Mouse (Mus musculus): ENCODE measurements around the gene Hivep2. TPM values are rescaled to one million over a fixed set of nuclear protein-coding genes. Genes with fewer than 3 reads are reported as not detected.

Gene Hivep2
- total RNA-seq, 2 experiments from 2014 or later, result 43.4 to 46.6 TPM

DNA sequence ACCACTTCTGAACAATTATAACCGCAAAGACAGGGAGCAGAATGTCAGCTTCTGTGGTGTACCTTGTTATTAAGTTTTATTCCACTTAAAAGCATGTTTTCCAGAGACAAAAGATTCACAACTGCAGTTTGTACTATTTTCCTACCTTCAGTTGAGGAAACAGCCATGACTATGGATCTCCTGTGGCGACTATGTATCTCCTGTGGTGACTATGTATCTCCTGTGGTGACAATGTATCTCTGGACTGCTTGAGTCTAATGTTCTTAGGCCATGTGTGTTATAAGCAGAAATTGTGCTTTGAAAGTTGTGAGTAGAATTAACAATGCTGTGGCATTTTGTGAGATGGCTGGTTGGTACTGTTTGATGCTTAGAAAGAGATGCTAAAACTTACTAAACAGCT, 51.5 kb downstream of the Hivep2 start:
- DNase-seq, result no peak
- intact Hi-C loops (cut with DNase I), result loop anchor here (10.0 kb wide), 1 partner anchor 177 kb away; no protein-coding TSS in a partner anchor

DNA sequence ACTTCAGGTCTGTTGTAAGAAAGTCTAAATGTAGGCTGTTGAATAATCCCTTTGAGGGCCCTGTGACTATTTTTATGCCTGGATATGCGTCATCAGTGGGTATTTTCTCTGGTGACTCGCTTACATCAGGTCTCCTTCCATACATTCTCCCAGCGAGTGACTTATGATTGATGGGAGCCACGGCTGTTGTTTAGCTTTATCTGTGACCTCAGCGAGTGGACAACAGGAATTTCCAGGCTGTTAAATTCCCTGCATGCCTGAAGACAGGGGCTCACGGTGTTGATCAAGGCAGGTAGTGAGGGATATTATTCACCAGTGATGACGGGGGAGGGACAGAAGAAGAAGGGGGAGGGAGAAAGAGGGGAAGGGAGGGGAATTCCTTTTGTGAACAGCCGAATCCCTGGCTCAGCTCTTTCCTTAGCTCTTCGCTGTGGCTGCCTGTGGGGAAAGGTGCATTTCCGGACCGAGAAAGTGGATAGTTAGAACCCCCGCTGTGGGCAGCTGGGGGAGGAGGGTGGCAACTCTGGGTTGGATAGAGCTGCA, 52.0 kb downstream of the Hivep2 start:
- intact Hi-C loops (cut with DNase I), result loop anchor here (2.0 to 10.0 kb wide), 2 partner anchors 51 to 177 kb away; partner anchors contain the start of gene Hivep2

DNA sequence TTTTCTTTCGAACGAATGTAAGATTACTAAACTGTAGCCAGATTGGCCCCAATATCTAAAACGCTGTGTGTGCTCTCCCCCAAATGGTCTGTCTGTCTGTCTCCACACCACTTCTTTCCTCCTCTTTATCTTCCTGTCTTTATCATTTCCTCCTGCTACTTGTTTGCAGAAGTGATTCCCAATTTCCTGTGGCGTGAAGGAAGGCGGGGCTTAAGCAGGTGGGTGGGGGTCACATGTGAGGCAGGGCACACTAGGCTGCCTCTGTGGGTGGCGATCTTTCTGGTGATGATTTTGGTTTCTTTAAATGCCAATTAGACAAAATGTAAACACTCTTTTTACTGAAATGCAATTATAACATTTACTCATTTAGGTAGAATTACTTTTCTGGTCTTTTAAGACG, 52.8 kb downstream of the Hivep2 start:
- intact Hi-C loops (cut with DNase I), result loop anchor here (2.0 to 10.0 kb wide), 2 partner anchors 52 to 176 kb away; partner anchors contain the start of gene Hivep2
- no peak for DNase-seq

More for the DNA sequence above, 52.0 kb downstream of the Hivep2 start:
- DNase-seq, result no peak

DNA sequence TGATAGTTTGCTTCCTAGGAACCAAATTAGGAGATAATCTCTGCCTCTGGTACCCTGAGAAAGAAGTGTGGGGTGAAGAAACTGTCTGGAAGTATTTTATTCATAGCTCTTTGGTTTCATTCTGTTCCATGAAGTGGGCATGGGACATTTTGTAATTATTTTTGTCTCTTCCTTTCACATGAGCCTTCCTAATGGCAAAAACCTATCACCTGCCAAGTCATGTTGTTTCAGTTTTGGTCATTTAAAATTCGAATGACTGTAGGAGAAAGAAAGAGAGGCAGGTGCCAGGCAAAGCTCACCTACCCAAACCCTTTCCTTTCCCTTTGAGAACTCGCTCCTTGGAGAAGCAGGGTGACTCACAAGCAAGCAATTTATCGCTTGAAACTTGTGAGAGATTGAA, 53.3 kb downstream of the Hivep2 start:
- no peak for DNase-seq
- intact Hi-C loops (cut with DNase I), result loop anchor here (2.0 to 10.0 kb wide), 2 partner anchors 52 to 176 kb away; partner anchors contain the start of gene Hivep2

DNA sequence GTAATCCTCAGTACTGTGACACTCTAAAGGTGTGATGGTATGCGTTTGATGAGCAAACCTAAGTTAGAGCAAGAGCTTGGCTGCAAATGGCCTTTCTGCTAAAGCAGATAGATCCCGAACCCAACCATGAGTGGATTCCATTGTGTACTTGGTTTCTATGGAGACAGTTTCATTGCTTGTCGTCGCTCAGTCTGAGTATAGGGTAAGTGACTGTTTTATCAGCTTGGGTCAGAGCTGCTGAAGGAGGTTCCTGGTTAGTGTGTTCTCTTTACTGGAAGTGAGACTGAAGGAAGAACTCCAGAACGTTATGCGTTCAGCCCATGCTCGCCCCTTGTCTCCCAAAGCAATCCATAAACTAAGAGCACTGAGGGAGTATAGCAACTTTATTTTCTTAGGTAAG, 54.4 kb downstream of the Hivep2 start:
- DNase-seq, result no peak
- intact Hi-C loops (cut with DNase I), result no loop called here

DNA sequence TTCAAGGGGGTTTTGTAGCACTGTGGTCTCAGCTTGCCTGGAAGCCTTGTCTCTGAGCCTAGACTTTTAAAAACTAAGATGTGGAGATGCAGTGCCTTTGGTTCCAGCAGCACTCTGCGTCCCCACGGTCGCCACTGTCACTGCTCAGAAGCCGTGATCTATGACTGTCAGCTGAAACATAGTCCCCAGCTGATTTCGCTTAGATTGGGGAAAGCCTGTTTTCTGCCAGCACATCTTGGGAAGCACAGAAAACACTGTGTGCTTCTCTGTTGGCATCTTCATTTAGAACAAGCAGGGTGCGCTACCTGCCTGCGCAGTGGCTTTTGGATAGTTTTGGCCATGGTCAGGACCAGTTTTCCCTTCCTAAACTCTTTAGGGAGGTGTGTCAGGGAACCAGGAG, 59.1 kb downstream of the Hivep2 start:
- intact Hi-C loops (cut with DNase I), result no loop called here
- no peak for DNase-seq

DNA sequence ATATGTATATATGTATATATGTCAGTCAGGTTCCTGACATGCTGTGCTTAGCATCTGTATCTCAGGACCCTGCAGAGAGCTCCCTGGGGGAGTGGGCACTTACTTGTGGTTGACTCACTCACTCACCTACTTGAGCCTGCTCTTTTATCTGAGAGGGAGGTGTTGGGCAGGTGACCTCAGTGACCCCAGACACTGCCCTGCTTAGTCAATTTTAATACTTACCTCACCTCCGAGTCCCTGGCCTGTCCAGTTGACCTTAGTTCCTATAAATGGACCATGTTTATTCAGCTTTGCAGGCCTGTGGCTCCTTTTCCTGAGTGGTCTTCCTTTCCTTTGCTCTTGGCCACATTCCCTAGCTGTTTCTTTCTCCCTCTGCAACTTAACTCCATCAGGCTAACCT, 61.9 kb downstream of the Hivep2 start:
- intact Hi-C loops (cut with DNase I), result no loop called here
- DNase-seq, result no peak

DNA sequence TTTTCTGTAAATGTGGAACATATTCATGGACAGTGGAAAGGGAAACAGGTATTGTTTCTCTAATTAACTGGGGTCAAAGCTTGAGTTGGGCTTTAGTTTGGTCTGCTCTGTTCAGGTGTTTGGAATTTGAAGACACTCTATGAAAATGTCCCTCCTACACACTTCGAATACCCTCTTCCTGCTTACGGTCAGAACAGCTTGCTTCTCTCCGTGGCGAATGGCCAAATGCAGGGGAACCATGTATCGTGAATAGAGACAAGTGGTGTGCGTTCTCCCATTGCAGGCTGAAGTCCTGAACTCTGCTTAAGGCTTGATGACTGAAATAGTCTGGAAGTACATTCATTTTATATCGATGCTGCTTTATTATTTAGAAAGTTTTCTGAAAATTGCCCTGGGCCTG, 63.1 kb downstream of the Hivep2 start:
- intact Hi-C loops (cut with DNase I), result no loop called here
- DNase-seq, result no peak

DNA sequence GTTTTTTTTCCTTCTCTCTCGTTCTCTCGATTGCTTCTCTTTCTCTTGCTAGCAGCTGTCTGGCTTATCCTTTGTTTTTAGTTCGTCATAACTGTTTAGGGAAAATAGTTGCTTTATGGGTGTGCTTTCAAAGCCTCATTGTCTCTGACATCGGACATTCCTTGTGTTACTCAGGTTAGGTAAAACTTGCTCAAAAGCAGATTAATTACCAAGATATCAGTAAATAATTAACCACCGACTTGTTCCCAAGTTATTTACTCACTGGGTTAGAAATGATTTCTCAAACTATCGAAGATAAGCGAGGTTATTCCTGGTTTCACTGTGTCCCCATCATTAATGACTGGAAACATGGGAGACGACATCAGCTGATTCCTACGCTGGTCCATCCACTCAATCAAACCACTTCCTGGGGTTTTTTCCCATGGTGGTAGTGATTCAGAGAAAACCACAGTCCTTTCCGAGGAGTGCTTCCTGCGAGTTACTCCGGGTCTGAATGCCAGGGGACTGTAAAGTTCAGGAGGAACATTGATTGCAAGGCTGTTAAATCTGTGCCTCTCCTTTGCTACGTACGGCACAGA, 64.7 kb downstream of the Hivep2 start:
- no peak for DNase-seq
- intact Hi-C loops (cut with DNase I), result no loop called here

DNA sequence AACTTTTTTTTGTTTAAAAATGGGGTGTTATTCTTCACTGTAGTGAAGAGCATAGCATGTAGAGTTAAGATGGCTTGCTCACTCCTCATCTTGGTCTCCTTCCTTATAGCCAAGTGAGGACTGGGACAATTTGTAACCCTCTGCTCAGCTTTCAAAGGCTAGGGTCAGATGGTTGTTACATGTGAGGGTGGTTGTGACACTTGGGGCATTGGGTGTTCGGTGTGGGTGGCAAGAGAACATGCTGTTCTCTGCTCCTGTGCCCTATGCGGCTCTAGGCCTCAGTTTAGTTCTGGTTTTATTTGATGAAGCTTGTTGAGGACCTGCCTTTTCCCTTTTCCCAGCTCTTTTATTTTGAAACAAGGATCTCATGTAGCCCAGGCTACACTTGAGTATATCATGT, 66.7 kb downstream of the Hivep2 start:
- intact Hi-C loops (cut with DNase I), result no loop called here
- DNase-seq, result no peak

DNA sequence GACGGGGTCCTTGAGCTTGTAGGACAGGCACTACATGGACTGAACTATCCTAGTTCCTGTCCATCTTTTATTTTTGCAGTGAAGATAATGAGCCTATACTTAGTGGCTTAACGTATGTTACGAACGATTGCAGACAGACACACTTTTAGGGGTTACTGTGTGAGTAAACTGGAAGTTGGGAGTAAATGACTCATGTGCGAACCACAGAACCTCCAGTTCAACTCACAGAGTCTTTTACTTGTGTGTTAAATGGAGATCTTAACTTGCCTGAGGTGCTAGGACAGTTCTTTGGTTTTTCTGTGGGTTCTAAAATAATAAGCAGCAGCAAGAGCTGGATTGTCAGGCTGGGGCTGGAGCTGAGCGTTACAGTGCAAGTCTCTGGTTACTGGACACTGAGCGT, 68.2 kb downstream of the Hivep2 start:
- intact Hi-C loops (cut with DNase I), result no loop called here
- DNase-seq, result no peak

DNA sequence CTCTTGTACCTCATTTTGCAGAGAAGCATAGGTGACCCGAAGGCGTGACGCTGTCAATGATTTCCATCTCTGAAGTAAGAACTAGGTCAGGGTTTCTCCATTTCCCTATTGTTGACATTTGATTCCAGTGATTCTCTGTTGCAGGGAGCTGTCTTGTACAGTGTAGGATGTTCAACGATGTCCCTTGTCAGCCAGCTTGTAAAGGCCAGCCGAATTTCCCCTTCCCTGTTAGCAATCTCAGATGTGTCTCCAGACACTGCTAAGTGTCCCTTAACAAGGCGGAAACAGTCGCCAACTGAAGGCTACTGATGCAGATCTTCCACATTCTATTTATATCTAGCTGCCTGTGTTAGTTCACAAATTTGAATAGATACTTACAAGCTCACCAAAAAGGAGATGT, 68.9 kb downstream of the Hivep2 start:
- intact Hi-C loops (cut with DNase I), result no loop called here
- DNase-seq, result no peak

DNA sequence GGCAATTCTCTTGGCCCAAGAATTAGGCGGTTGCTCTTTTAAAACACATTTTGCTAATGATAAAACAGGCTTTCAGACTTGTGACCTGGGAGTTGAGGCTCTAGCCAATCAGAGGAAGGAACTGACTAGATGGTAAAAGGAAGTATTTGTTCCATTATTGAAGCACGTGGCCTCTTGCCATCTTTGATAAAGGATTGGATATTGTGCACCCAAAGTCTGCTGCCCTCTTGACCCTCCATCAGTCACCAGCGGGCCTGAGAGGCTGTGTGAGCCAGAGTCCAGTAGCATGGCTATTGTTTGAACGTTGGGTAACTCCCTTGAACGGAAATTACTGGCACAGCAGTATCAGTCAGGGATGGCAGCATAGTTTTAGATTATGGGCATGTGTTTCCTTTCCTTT, 69.7 kb downstream of the Hivep2 start:
- intact Hi-C loops (cut with DNase I), result no loop called here
- no peak for DNase-seq

DNA sequence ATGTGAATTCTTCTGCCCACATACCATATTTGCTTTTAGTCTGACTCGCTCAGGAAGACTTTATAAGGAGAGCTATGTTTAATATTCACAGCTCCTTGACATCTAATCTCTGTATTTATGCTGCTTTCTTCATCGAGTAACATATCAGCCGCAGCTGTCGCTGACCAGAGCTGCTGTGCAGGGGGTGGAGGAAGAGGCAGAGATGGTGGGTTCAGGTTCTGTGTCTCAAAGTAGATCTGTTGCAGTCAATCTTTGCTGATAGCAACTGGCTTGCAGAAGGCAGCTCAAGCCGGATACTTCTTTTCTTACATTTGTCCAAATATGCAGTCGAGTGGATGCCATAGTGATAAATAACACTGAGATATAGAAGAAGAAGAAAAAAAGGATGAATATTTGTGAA, 70.6 kb downstream of the Hivep2 start:
- DNase-seq, result no peak
- intact Hi-C loops (cut with DNase I), result no loop called here

DNA sequence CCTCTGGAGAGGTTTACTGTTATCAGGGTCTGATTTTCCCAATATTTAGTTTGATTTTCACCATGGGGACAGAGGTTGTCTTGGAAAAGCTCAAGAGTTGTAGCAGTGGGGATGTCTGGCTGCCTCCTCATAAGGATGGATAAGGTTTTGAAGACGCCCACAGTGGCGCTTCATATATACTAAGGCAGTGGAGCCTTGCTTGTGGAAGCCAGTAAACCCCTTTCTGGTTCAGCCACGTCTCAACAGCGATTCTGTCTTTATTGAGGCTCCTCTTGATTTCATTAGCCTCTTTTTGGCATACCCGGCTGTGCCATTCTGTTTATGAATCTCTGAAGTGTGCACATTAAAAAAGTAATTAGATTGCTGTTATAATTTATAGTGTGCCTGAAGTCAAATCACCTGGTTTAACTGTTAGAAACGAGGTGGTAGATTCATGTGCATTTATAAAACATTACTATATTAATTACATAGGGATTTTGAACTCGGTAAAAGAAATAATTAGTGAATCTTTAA, 72.2 kb downstream of the Hivep2 start:
- no peak for DNase-seq
- intact Hi-C loops (cut with DNase I), result no loop called here

DNA sequence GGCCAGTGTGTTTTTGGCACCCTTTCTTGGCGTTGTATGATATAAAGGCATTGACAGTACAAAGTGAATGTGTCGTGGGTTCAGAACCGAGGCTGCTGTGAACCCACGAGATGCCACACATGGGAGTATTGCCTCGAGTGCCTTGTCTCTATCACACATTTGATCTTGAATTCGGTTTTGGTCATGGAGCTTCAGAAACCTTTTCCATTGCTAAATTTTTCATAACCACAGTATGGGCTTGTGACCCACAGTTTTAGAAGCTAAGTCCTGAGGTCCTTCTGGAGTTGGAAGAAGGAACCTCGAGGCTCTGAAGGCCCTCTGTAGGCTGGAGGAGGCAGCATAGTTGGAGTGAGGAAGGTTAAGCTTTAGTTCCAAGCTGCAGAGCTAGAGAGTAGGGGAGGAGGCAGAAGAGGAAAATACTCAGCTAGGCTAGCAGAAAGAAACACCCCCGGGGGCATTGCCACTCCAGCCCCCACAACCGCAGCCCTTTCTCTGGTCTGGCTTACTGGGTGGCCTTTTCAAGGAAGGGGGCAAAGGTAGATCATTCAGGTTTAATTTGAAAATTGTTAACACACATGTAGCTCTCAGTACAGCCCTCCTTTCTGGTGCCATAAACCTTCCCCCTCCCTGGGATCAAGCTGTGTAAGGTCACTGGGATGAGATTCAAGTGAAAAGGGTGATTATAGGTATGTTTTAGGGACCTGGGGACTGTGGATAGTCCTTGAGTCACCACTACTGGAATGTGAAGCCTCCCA, 75.0 kb downstream of the Hivep2 start:
- DNase-seq, result no peak
- intact Hi-C loops (cut with DNase I), result no loop called here

DNA sequence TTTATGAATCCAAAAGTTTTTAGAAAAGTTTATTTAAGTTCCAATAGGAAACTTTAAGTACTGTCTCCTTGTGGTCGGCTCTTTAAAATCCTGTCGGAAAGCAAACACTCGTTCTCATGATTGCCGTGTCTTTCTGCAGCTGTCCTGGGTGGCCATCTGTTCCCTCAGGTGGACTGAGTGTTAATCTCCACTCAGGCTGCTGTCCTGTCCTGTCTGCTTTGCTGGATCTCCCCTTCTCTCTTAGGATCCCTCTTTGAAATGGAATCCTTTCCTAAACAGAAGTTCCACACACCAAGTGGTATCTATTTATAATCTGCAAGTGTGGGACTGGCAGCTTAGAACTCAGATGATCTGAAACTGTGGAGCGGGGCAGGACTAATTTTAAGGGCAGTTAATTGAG, 75.7 kb downstream of the Hivep2 start:
- DNase-seq, result no peak
- intact Hi-C loops (cut with DNase I), result no loop called here

DNA sequence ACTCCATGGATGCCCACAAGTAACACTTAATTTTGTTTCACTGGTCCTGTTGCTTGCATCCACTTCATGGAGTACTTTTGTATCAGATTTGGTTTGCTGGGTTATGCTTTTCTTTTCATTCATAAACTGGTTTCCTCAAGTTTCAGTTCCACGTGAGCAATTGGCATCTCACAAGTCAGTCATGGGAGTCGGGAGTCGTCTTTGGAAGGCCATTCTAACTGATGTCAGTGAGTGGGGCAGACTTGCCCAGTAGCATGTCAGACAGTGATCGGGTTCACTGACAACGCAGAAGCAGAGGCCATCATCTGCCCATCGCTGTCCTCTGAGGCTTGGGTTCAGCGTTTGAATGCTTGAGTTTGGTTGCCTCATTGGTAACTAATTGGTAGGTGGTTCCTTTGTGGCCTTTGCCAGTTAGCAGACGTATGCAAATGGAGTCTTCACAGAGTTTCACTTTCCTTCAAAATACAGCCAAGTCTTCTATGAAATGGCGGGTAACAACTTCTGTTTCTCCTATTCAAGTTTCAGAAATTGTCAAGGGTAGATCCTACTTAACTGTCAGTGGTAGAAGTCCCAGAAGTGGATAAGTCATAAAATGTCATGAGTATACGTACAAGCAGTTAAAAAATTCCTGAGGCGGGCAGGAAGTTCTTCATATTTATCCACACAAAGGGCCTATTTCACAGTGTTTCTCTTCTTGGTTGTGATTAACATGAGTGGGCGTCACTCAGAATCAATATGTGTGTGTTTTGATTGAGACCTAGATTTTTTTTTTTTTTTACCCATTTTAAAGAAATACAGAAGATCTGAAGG, 76.9 kb downstream of the Hivep2 start:
- intact Hi-C loops (cut with DNase I), result no loop called here

DNA sequence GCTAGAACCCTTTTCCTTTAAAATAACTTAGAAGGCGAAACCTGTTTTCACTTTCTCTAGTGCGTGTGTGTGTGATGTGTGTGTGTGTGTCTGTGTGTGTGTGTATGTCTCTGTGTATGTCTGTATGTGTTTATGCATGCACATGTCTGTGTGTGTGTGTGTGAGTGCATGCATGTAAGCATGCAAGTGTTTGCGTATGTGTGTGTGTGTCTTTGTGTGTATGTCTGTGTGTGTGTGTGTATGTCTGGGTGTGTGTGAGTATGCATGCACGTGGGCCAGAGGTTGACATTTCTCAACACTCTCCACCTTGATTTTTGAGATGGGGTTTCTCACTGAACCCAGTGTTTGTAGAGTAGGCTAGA, 77.5 kb downstream of the Hivep2 start:
- intact Hi-C loops (cut with DNase I), result no loop called here
- DNase-seq, result no peak

More for the DNA sequence above, 76.9 kb downstream of the Hivep2 start:
- DNase-seq, result no peak

DNA sequence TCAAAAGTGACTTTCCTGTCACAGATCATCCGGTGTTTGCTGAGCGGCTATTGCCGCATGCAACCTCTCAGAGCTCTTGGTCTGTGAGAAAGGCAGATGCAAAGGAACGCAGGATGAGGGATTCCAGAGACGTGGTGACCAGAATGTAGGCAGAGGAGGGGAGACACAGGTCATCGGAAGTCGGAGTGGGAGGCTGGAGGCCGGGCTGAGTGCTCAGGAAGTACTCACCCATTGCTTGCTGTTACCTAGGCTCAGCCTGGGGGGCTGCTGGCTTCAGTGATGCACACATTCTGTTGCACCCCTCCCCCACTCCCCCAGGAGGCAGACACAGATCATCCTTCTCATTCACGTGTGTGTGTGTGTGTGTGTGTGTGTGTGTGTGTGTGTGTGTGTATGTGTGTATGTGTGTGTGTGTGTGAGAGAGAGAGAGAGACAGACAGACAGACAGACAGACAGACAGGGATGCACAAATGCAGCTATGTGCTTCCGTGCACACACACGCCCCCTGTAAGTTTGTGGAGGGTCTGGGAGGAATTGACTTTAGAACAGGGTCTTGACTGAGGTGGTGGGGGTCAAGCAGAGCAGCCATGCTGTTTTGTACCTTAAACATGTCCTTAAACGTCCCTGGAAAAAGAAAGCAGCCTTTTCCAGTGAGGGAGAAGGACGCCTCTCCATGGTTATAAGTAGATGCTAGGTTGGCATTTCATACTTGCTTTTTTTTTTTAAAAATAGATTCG, 78.3 kb downstream of the Hivep2 start:
- DNase-seq, result no peak
- intact Hi-C loops (cut with DNase I), result no loop called here

All from gastrocnemius, postnatal 36 days (tissue).